Mouse (Mus musculus) heart, embryonic 11.5 days (tissue): ENCODE data around the gene Tbx5. TPM values are rescaled to one million over a fixed set of nuclear protein-coding genes. Genes with fewer than 3 reads are reported as not detected.

ENCODE experiments used
- ATAC-seq: fragments of 200-750 bp; cut with Nextera tagmentation; replicated peaks from 2 replicates; pipeline ENCODE4 v1.8.0; 2017; ENCODE audit warnings: moderate library complexity; ENCODE audit not compliant: insufficient number of reproducible peaks, low FRiP score, low TSS enrichment
- H3K27ac ChIP-seq: fragments of 300-500 bp; sonication (generic); 2 replicates; pipeline ENCODE4 v1.5.1; 2014; ENCODE audit warnings: mild to moderate bottlenecking, low read depth, low read length
- H3K27me3 ChIP-seq: fragments of 300-500 bp; sonication (generic); 2 replicates; pipeline ENCODE4 v1.6.1; 2014; ENCODE audit warnings: mild to moderate bottlenecking, low read length, mixed read lengths; ENCODE audit not compliant: control insufficient read depth, insufficient read depth
- H3K36me3 ChIP-seq: fragments of 300-500 bp; sonication (generic); 2 replicates; pipeline ENCODE4 v1.6.1; 2014; ENCODE audit warnings: mild to moderate bottlenecking, low read length, moderate library complexity, mixed read lengths; ENCODE audit not compliant: control insufficient read depth, insufficient read depth
- H3K4me1 ChIP-seq: fragments of 300-500 bp; sonication (generic); 2 replicates; pipeline ENCODE4 v1.6.1; 2014; ENCODE audit warnings: low read length; ENCODE audit not compliant: control insufficient read depth, insufficient read depth
- H3K4me2 ChIP-seq: fragments of 300-500 bp; sonication (generic); 2 replicates; pipeline ENCODE4 v1.6.1; 2014; ENCODE audit warnings: mild to moderate bottlenecking, moderate library complexity
- H3K4me3 ChIP-seq: fragments of 300-500 bp; sonication (generic); 2 replicates; pipeline ENCODE4 v1.5.1; 2014; ENCODE audit warnings: low read depth, low read length
- H3K9ac ChIP-seq: fragments of 300-500 bp; sonication (generic); 2 replicates; pipeline ENCODE4 v1.6.1; 2014; ENCODE audit warnings: mild to moderate bottlenecking, low read depth, low read length, moderate library complexity
- H3K9me3 ChIP-seq: fragments of 300-500 bp; sonication (generic); replicated peaks from 2 replicates; pipeline ENCODE4 v1.6.1; 2016; ENCODE audit warnings: low read length; ENCODE audit not compliant: control insufficient read depth
- WGBS: fragments of 180-500 bp; shearing (Covaris S2); extraction: QIAGEN DNeasy Blood & Tissue Kit; methylation state at CpG from one replicate; pipeline ENCODE4 v1.1.7; 2014; ENCODE audit not compliant: insufficient replicate concordance; 5-methylcytosine and 5-hydroxymethylcytosine counted together
- polyA plus RNA-seq: library from polyadenylated mRNA; unstranded; fragments of >200 nt; fragmentation: Nextera tagmentation; extraction: Ambion mirVana; gene quantifications from 2 replicates; pipeline ENCODE4 v1.2.1, GENCODE M21; 2014

The Tbx5 gene
- polyA plus RNA-seq, 1 experiment from 2014 or later, result 40.1 TPM

DNA sequence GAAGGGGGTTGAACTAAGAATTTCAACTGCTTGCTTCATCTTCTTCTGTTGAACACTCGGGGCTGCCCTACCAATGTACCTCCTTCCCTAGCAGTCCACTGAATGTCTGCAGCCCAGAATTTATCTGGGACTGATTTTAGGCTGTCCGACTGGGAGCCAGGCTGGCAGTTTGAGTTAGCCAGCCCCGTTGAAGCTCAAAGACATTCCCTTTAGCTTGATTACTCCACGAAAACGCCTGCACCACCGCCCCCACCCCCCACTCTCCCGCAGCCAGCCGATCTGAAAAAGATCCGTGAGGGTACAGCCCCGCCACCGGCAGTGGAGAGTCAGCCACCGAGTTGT is 3.4 kb downstream of the Tbx5 start:
- H3K4me1 ChIP-seq, result peaks cover 16% of the 10 kb centered on the region
- H3K27ac ChIP-seq, result peak overlapping the region; percentile 97
- ATAC-seq, result no peak
- H3K9ac ChIP-seq, result peak overlapping the region; percentile 98
- H3K27me3 ChIP-seq, result peaks cover 8% of the 10 kb centered on the region; the same call in 1 of the 2 replicates
- peak overlapping the region; percentile 88 for H3K4me2 ChIP-seq
- 2% methylated on average over 12 of the region's 12 CpGs for WGBS
- peak overlapping the region; percentile 76 for H3K4me3 ChIP-seq
- H3K9me3 ChIP-seq, result no peaks in the 10 kb centered on the region
- H3K36me3 ChIP-seq, result no peaks in the 10 kb centered on the region

GRCm38 (mm10) chr5:119836618-119837305 is 4.3 kb downstream of the Tbx5 start:
- peak overlapping the region; percentile 88 for H3K4me2 ChIP-seq
- no peaks in the 10 kb centered on the region for H3K9me3 ChIP-seq
- peak overlapping the region; percentile 97 for H3K27ac ChIP-seq
- H3K36me3 ChIP-seq, result no peaks in the 10 kb centered on the region
- H3K4me1 ChIP-seq, result peaks cover 22% of the 10 kb centered on the region
- ATAC-seq, result no peak
- under 1% methylated on average over 28 of the region's 28 CpGs for WGBS
- peak overlapping the region; percentile 98 for H3K9ac ChIP-seq
- peak overlapping the region; percentile 76 for H3K4me3 ChIP-seq
- H3K27me3 ChIP-seq, result peaks cover 8% of the 10 kb centered on the region; the same call in 1 of the 2 replicates

GRCm38 (mm10) chr5:119837306-119837675 is 4.8 kb downstream of the Tbx5 start:
- no peak for ATAC-seq
- Histone ChIP-seq H3K27me3 (peaks cover 8% of the 10 kb centered on the region; the same call in 1 of the 2 replicates), H3K4me2 (peak overlapping the region; percentile 88), H3K4me1 (peaks cover 26% of the 10 kb centered on the region), H3K9me3 (no peaks in the 10 kb centered on the region), H3K9ac (peak overlapping the region; percentile 98), H3K4me3 (peak overlapping the region; percentile 76), H3K27ac (peak overlapping the region; percentile 97), H3K36me3 (no peaks in the 10 kb centered on the region)
- whole genome bisulfite sequencing, result 3% methylated on average over 19 of the region's 19 CpGs

DNA sequence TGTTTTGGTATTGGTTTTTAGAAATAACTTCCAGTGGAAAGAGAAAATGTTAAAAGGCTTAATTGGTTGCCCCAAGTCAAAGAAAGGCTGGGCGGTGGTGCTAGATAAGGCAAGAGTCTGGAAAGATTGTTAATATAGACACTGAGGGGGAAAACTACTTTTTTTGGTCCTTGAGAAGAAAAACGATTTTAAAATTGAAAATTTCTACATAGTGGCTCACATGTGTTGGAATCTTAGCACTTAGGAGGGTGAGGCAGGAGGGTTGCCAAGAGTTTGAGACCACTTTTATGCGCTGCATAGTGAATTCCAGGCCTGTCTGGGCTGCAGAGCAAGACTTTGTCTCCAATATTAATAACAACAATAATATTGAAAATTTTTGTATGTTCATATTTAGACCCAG is 5.4 kb downstream of the Tbx5 start:
- Histone ChIP-seq H3K4me2 (peak overlapping the region; percentile 88), H3K27ac (peak overlapping the region; percentile 97), H3K27me3 (peaks cover 11% of the 10 kb centered on the region), H3K4me3 (peak overlapping the region; percentile 76), H3K9ac (peak overlapping the region; percentile 98), H3K36me3 (no peaks in the 10 kb centered on the region), H3K4me1 (peaks cover 32% of the 10 kb centered on the region), H3K9me3 (no peaks in the 10 kb centered on the region)
- no peak for ATAC-seq
- 24% methylated on average over 3 of the region's 3 CpGs for WGBS

DNA sequence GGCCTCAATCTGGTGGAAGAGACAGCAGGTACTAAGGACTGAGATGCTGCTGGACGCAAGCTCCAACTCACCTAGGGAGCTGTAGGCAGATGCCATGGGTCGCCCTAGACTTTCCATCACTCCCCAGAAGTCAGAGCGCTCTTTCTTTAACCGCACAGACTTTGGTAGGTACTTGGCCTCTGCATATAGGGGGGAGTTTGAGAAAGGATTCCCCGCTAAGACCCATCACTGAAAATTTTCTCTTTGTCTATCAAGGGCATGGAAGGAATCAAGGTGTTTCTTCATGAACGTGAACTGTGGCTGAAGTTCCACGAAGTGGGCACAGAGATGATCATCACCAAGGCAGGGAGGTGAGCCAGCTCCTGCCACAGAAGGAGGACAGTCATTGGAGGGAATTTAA is 6.0 kb downstream of the Tbx5 start:
- Histone ChIP-seq H3K9me3 (no peaks in the 10 kb centered on the region), H3K27me3 (peaks cover 16% of the 10 kb centered on the region), H3K4me2 (peak overlapping the region; percentile 88), H3K4me1 (peaks cover 38% of the 10 kb centered on the region), H3K27ac (peak overlapping the region; percentile 97), H3K36me3 (no peaks in the 10 kb centered on the region), H3K9ac (peak overlapping the region; percentile 98), H3K4me3 (peak overlapping the region; percentile 76)
- WGBS, result 17% methylated on average over 7 of the region's 7 CpGs
- ATAC-seq, result no peak

- Histone ChIP-seq H3K27me3 (peaks cover 13% of the 10 kb centered on the region), H3K4me3 (peak overlapping the region; percentile 76), H3K4me2 (peak overlapping the region; percentile 88), H3K27ac (peak overlapping the region; percentile 97), H3K9ac (peak overlapping the region; percentile 98), H3K4me1 (peaks cover 35% of the 10 kb centered on the region), H3K36me3 (no peaks in the 10 kb centered on the region), H3K9me3 (no peaks in the 10 kb centered on the region)
- no peak for ATAC-seq
- 3% methylated on average over 16 of the region's 16 CpGs for WGBS
Measured at GRCm38 (mm10) chr5:119839156-119839555, 6.7 kb downstream of the Tbx5 start.

DNA sequence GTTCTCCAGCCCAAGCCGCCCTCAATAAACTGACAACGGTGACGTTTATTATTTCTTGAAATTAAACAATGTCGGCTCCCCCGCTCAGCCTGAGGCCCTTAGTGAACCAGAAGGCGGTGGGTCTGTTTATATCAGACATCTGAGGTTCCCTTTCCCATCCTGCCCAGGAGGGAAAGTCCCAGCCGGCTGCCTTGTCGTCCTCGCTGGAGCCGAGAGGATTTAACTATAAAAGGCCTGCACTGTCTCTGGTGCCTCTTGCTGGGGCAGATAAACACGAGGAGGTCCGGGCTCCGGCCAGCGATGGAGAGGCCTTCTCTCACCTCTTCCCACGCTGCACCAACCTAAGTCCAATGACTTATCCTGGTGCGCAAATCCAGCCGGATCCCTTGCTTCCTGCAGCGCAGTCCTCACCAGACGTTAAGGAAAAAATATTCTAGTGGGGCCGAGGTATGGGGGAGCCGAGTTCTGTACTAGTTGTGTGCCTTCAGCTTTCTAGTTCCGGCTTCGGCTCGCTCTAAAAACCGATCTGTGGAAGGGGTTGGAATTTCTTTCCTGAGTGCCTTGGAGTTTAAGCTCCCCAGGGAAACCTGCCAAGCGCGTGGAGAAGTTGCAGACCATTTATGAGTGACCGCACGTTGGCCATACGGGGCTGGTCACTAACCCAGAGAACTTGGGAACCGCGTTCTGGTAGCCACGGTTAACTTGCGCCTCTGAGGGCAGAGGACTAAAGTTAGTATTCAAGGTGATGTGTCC is 7.3 kb downstream of the Tbx5 start:
- H3K9ac ChIP-seq, result peak overlapping the region; percentile 98
- WGBS, result 1% methylated on average over 34 of the region's 34 CpGs
- H3K4me3 ChIP-seq, result peak overlapping the region; percentile 76
- peak overlapping the region; percentile 97 for H3K27ac ChIP-seq
- H3K9me3 ChIP-seq, result no peaks in the 10 kb centered on the region
- peaks cover 42% of the 10 kb centered on the region for H3K4me1 ChIP-seq
- peaks cover 12% of the 10 kb centered on the region for H3K27me3 ChIP-seq
- ATAC-seq, result no peak
- peak overlapping the region; percentile 88 for H3K4me2 ChIP-seq
- no peaks in the 10 kb centered on the region for H3K36me3 ChIP-seq

DNA sequence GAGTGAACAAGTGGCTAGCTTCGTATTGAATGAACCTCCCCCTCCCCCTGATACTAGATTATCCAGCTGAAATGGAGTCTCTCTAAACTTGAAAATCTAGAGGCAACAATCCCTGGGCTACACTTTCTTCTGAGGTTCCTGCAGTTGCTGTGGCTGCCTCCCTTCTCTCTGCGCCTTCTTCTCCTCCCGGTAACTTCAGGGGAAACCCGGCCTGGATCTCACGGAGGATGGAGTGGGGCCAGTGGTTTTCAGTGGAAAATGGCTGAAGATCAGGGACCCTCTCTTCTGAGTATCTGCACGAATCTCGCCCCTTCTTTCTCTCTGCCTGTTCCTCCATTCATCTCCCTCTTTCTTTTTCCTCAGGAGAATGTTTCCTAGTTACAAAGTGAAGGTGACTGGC is 7.9 kb downstream of the Tbx5 start:
- no peak for ATAC-seq
- Histone ChIP-seq H3K4me3 (peak overlapping the region; percentile 76), H3K36me3 (no peaks in the 10 kb centered on the region), H3K4me1 (peaks cover 47% of the 10 kb centered on the region), H3K4me2 (peak overlapping the region; percentile 88), H3K9ac (peak overlapping the region; percentile 98), H3K9me3 (no peaks in the 10 kb centered on the region), H3K27ac (peak overlapping the region; percentile 97), H3K27me3 (peaks cover 12% of the 10 kb centered on the region)
- WGBS, result 6% methylated on average over 7 of the region's 7 CpGs
